Mouse (Mus musculus): ENCODE data around the gene Atrnl1. TPM values are rescaled to one million over a fixed set of nuclear protein-coding genes. Genes with fewer than 3 reads are reported as not detected.

Atrnl1 gene
- polyA plus RNA-seq, 1 experiment from 2014 or later = 2.9 TPM

DNA sequence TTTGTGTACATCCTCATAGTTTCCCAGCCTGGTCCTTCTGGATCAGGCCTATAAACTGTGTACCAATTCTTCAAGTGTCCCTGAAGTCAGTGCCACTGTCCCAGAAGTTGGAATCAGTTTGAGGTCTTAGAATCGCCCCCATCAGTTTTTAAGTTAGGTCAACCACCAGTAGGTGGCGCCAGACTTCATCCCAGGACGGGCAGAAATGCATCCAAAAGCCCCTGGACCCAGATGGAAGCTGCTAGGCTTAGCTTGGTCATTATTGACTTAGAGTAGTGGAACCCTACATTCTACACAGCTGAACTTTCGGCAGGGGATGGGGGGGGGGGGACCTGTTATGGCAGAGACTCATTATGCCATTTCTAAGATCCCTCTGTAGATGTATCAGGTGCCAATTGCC is 387.1 kb downstream of the Atrnl1 start:
- 36% methylated on average over 4 of the region's 4 CpGs for WGBS
- ATAC-seq (replicated peaks; ENCODE audit: low FRiP score) = no peak

GRCm38 (mm10) chr19:58011636-58012035 is 400.8 kb downstream of the Atrnl1 start:
- Histone ChIP-seq H3K4me2 (no peak overlapping the region), H3K27me3 (replicated peaks; ENCODE audit: control insufficient read depth, insufficient read depth, low read length) (no peaks in the 10 kb centered on the region), H3K27ac (ENCODE audit: low read depth, low read length) (no peak overlapping the region), H3K4me1 (replicated peaks; ENCODE audit: control insufficient read depth, insufficient read depth, low read length) (no peaks in the 10 kb centered on the region), H3K4me3 (ENCODE audit: low read depth, low read length) (no peak overlapping the region), H3K9me3 (ENCODE audit: control insufficient read depth, low read length) (no peaks in the 10 kb centered on the region), H3K36me3 (ENCODE audit: control insufficient read depth, insufficient read depth, low read length) (no peaks in the 10 kb centered on the region), H3K9ac (ENCODE audit: low read depth, low read length) (no peak overlapping the region)
- DNase-seq (ENCODE audit: low spot score) (no peak), ATAC-seq (replicated peaks; ENCODE audit: low FRiP score) (no peak)
- 84% methylated on average over 1 of the region's 1 CpGs for WGBS

More for the DNA sequence above, 387.1 kb downstream of the Atrnl1 start:
- no peak overlapping the region for H3K4me3 ChIP-seq (ENCODE audit: low read depth, low read length)
- H3K4me2 ChIP-seq = no peak overlapping the region
- H3K9ac ChIP-seq (ENCODE audit: low read depth, low read length) = no peak overlapping the region
- no peak for DNase-seq (ENCODE audit: low spot score)
- H3K9me3 ChIP-seq (ENCODE audit: control insufficient read depth, low read length) = no peaks in the 10 kb centered on the region
- H3K36me3 ChIP-seq (ENCODE audit: control insufficient read depth, insufficient read depth, low read length) = no peaks in the 10 kb centered on the region
- H3K4me1 ChIP-seq (replicated peaks; ENCODE audit: control insufficient read depth, insufficient read depth, low read length) = no peaks in the 10 kb centered on the region
- H3K27ac ChIP-seq (ENCODE audit: low read depth, low read length) = no peak overlapping the region
- no peaks in the 10 kb centered on the region for H3K27me3 ChIP-seq (replicated peaks; ENCODE audit: control insufficient read depth, insufficient read depth, low read length)

- H3K27ac ChIP-seq (ENCODE audit: low read depth, low read length) = no peak overlapping the region
- ATAC-seq (replicated peaks; ENCODE audit: low FRiP score) = no peak
- 88% methylated on average over 6 of the region's 6 CpGs for WGBS
Measured at GRCm38 (mm10) chr19:58015741-58016140, 404.9 kb downstream of the Atrnl1 start.

DNA sequence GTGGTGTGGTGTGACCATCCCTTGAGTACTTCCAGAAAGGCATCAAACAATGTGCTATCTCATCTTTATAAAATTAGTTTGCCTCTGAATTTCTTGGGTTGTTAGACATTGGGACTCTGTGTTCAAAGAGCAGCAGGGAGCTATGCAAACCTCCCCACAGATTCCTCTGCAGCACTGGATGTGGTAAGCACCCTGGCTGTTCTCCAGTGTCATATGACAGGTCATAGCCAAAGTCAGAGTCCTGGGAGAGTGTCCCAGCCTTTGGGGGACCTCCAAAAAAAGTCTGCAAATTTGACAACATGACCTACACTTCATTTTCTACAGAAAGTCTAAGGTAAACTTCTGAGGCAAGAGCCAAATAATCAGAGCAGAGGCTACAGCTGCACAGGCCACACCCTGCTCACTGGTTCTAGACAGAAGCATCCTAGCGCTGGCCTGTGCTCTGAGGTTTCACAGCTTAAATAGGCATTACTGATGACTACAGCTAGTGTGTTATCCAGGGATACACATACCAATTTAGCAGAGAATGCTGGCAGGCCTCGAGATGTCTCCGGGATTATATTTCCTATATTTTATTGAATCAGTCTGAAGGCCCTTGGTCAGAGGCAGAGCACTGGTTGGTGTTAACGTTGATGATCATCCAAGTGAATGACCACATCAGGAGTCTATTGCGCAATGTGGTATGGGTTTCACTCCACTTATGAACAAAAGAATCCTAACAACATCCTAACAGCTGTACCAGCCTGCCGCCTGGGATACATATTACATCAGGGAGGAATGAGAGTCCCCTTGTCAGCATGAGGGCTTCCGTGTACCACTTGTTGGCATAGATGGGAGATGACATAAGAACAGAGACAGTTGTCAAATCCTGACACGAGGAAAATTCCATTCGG is 406.0 kb downstream of the Atrnl1 start:
- H3K27me3 ChIP-seq (replicated peaks; ENCODE audit: control insufficient read depth, insufficient read depth, low read length) = no peaks in the 10 kb centered on the region
- H3K4me2 ChIP-seq = no peak overlapping the region
- WGBS = 87% methylated on average over 9 of the region's 9 CpGs
- H3K9ac ChIP-seq (ENCODE audit: low read depth, low read length) = no peak overlapping the region
- ATAC-seq (replicated peaks; ENCODE audit: low FRiP score) = no peak
- DNase-seq (ENCODE audit: low spot score) = no peak
- no peak overlapping the region for H3K4me3 ChIP-seq (ENCODE audit: low read depth, low read length)
- H3K9me3 ChIP-seq (ENCODE audit: control insufficient read depth, low read length) = no peaks in the 10 kb centered on the region
- no peaks in the 10 kb centered on the region for H3K36me3 ChIP-seq (ENCODE audit: control insufficient read depth, insufficient read depth, low read length)
- H3K4me1 ChIP-seq (replicated peaks; ENCODE audit: control insufficient read depth, insufficient read depth, low read length) = no peaks in the 10 kb centered on the region
- H3K27ac ChIP-seq (ENCODE audit: low read depth, low read length) = no peak overlapping the region

More at GRCm38 (mm10) chr19:58015741-58016140, 404.9 kb downstream of the Atrnl1 start:
- Histone ChIP-seq H3K4me1 (replicated peaks; ENCODE audit: control insufficient read depth, insufficient read depth, low read length) (no peaks in the 10 kb centered on the region), H3K27me3 (replicated peaks; ENCODE audit: control insufficient read depth, insufficient read depth, low read length) (no peaks in the 10 kb centered on the region), H3K4me3 (ENCODE audit: low read depth, low read length) (no peak overlapping the region), H3K36me3 (ENCODE audit: control insufficient read depth, insufficient read depth, low read length) (no peaks in the 10 kb centered on the region), H3K4me2 (no peak overlapping the region), H3K9ac (ENCODE audit: low read depth, low read length) (no peak overlapping the region), H3K9me3 (ENCODE audit: control insufficient read depth, low read length) (no peaks in the 10 kb centered on the region)
- DNase-seq (ENCODE audit: low spot score) = no peak

DNA sequence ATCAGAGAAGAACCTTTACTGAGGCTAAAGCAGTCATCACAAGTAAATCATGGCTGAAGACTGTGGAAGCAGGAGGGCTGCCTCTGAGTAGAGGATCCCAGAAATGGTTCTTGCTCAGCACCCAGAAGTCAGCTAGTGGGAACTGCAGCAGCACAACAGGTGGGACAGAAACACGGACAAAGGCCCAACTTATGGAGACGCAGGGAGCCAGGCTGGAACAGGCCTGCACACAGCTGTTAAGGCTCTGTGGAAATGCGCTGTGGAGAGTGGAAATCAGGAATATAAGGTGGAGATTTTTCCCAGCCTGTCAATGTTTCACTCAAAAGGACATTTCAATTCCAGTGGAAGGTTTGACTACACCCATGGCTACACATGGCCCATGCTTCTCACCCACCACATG is 406.6 kb downstream of the Atrnl1 start:
- no peak for ATAC-seq (replicated peaks; ENCODE audit: low FRiP score)
- no peaks in the 10 kb centered on the region for H3K9me3 ChIP-seq (ENCODE audit: control insufficient read depth, low read length)
- H3K4me2 ChIP-seq = no peak overlapping the region
- DNase-seq (ENCODE audit: low spot score) = no peak
- H3K27me3 ChIP-seq (replicated peaks; ENCODE audit: control insufficient read depth, insufficient read depth, low read length) = no peaks in the 10 kb centered on the region
- no peaks in the 10 kb centered on the region for H3K36me3 ChIP-seq (ENCODE audit: control insufficient read depth, insufficient read depth, low read length)
- WGBS = 90% methylated on average over 3 of the region's 3 CpGs
- no peak overlapping the region for H3K9ac ChIP-seq (ENCODE audit: low read depth, low read length)
- no peaks in the 10 kb centered on the region for H3K4me1 ChIP-seq (replicated peaks; ENCODE audit: control insufficient read depth, insufficient read depth, low read length)
- no peak overlapping the region for H3K27ac ChIP-seq (ENCODE audit: low read depth, low read length)
- no peak overlapping the region for H3K4me3 ChIP-seq (ENCODE audit: low read depth, low read length)

- H3K36me3 ChIP-seq (ENCODE audit: control insufficient read depth, insufficient read depth, low read length) = no peaks in the 10 kb centered on the region
- H3K9me3 ChIP-seq (ENCODE audit: control insufficient read depth, low read length) = no peaks in the 10 kb centered on the region
- ATAC-seq (replicated peaks; ENCODE audit: low FRiP score) (no peak), DNase-seq (ENCODE audit: low spot score) (no peak)
- H3K4me2 ChIP-seq = no peak overlapping the region
- no peak overlapping the region for H3K9ac ChIP-seq (ENCODE audit: low read depth, low read length)
- H3K27me3 ChIP-seq (replicated peaks; ENCODE audit: control insufficient read depth, insufficient read depth, low read length) = no peaks in the 10 kb centered on the region
- no peak overlapping the region for H3K4me3 ChIP-seq (ENCODE audit: low read depth, low read length)
- H3K4me1 ChIP-seq (replicated peaks; ENCODE audit: control insufficient read depth, insufficient read depth, low read length) = no peaks in the 10 kb centered on the region
- WGBS = 73% methylated on average over 5 of the region's 5 CpGs
- no peak overlapping the region for H3K27ac ChIP-seq (ENCODE audit: low read depth, low read length)
Measured at GRCm38 (mm10) chr19:58018698-58019097, 407.9 kb downstream of the Atrnl1 start.

DNA sequence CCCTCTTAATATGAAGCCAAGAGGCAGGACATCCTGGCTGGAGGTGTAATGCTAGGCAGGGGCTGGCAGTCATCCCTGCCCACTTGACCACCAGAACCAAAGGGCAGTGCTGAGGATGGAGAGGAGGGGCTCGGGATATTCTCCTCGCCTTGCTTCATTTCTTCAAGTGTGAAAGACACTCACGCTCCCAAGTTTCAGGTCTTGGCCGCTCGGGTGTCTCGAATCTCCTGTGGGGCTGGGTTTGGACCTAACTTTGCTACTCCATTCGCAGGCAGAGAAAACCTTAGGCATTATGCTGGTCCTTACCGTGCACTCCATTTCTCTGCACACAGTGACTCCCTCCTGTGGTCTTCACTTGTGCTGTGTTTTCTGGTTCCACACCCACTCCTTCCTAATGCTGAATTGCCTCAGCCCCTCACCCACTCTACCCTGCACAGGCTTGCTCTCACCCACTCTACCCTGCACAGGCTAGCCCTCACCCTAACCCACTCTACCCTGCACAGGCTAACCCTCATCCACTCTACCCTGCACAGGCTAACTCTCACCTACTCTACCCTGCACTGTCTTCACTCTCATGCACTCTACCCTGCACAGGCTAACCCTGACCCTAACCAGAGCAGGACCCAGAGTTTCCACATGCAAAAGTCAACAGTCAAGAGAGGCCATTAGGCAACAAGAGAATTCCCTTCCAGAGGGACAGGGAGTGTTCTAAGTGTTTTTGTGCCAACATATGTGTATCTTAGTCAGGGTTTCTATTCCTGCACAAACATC is 410.9 kb downstream of the Atrnl1 start:
- Histone ChIP-seq H3K4me1 (replicated peaks; ENCODE audit: control insufficient read depth, insufficient read depth, low read length) (no peaks in the 10 kb centered on the region), H3K9ac (ENCODE audit: low read depth, low read length) (no peak overlapping the region), H3K9me3 (ENCODE audit: control insufficient read depth, low read length) (no peaks in the 10 kb centered on the region), H3K27ac (ENCODE audit: low read depth, low read length) (no peak overlapping the region), H3K27me3 (replicated peaks; ENCODE audit: control insufficient read depth, insufficient read depth, low read length) (no peaks in the 10 kb centered on the region), H3K36me3 (ENCODE audit: control insufficient read depth, insufficient read depth, low read length) (no peaks in the 10 kb centered on the region), H3K4me3 (ENCODE audit: low read depth, low read length) (no peak overlapping the region), H3K4me2 (no peak overlapping the region)
- no peak for ATAC-seq (replicated peaks; ENCODE audit: low FRiP score)
- no peak for DNase-seq (ENCODE audit: low spot score)
- 90% methylated on average over 8 of the region's 8 CpGs for WGBS

DNA sequence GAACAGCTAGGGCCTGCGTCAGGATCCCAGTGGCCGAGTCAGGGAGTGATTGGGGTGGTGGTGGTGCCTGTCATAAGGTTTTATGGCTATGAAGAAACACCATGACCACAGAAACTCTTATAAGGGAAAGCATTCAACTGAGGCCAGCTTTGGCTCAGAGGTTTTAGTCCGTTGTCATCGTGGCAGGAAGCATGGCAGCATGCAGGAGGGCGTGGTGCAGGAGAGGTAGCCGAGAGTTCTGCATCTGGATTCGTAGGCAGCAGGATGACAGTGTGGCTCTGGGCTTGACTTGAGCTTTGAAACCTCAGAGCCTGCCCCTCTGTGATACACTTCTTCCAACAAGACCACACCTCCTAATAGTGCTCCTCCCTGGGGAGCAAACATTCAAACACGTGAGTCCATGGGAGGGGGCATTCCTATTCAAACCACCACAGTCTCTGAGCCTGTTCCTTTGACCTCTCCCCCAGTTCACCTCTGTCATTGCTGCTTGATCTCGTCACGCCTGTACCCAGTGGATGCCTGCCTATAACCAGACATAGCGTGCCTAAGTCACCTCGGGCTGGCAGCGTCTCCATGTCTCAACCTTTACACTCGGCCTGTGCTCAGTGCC is 412.5 kb downstream of the Atrnl1 start:
- H3K9ac ChIP-seq (ENCODE audit: low read depth, low read length) = no peak overlapping the region
- no peaks in the 10 kb centered on the region for H3K9me3 ChIP-seq (ENCODE audit: control insufficient read depth, low read length)
- ATAC-seq (replicated peaks; ENCODE audit: low FRiP score) (no peak), DNase-seq (ENCODE audit: low spot score) (no peak)
- H3K4me3 ChIP-seq (ENCODE audit: low read depth, low read length) = no peak overlapping the region
- H3K27me3 ChIP-seq (replicated peaks; ENCODE audit: control insufficient read depth, insufficient read depth, low read length) = no peaks in the 10 kb centered on the region
- H3K4me1 ChIP-seq (replicated peaks; ENCODE audit: control insufficient read depth, insufficient read depth, low read length) = no peaks in the 10 kb centered on the region
- no peaks in the 10 kb centered on the region for H3K36me3 ChIP-seq (ENCODE audit: control insufficient read depth, insufficient read depth, low read length)
- no peak overlapping the region for H3K27ac ChIP-seq (ENCODE audit: low read depth, low read length)
- 81% methylated on average over 14 of the region's 14 CpGs for WGBS
- no peak overlapping the region for H3K4me2 ChIP-seq
